Mouse (Mus musculus): ENCODE results near the gene Zfp85.
"Not testable (repeated sequence)": the region's sequence is repeated elsewhere in the genome, so short reads cannot be mapped to it uniquely, and the experiment has no call there.

The Zfp85 gene

GRCm38 (mm10) chr13:67754333-67755306, at the start of gene Zfp85:
Gene Zfp85 (minus strand): TSS chr13:67755228.
- DNase-seq (ENCODE audit: low spot score) = peak; percentile 84

- not testable (repeated sequence) for DNase-seq (ENCODE audit: low spot score)
These were observed 44.1 kb upstream of the Zfp85 start for GRCm38 (mm10) chr13:67799151-67799550.

GRCm38 (mm10) chr13:67798618-67799017, 43.6 kb upstream of the Zfp85 start:
- DNase-seq (ENCODE audit: low spot score) = no peak

GRCm38 (mm10) chr13:67791921-67792455, 37.0 kb upstream of the Zfp85 start:
- no peak for DNase-seq (ENCODE audit: low spot score)

GRCm38 (mm10) chr13:67779265-67780221, 24.5 kb upstream of the Zfp85 start, which contains the start of gene Zfp493:
Gene Zfp493 (plus strand): TSS chr13:67779693.
- DNase-seq (ENCODE audit: low spot score) = peak; percentile 91

- DNase-seq (ENCODE audit: low spot score) = no peak
These were observed 8.2 kb upstream of the Zfp85 start for GRCm38 (mm10) chr13:67763031-67763768.

GRCm38 (mm10) chr13:67759966-67760365, 4.9 kb upstream of the Zfp85 start:
- DNase-seq (ENCODE audit: low spot score) = no peak

- no peak for DNase-seq (ENCODE audit: low spot score)
These were observed 733 bp upstream of the Zfp85 start for GRCm38 (mm10) chr13:67755761-67756160.

GRCm38 (mm10) chr13:67743896-67744295, 11.1 kb downstream of the Zfp85 start:
- DNase-seq (ENCODE audit: low spot score) = no peak

GRCm38 (mm10) chr13:67742941-67743340, 12.1 kb downstream of the Zfp85 start:
- no peak for DNase-seq (ENCODE audit: low spot score)

GRCm38 (mm10) chr13:67734391-67734790, 20.6 kb downstream of the Zfp85 start:
- not testable (repeated sequence) for DNase-seq (ENCODE audit: low spot score)

GRCm38 (mm10) chr13:67729441-67729840, 25.6 kb downstream of the Zfp85 start:
- peak; percentile 49 for DNase-seq (ENCODE audit: low spot score)

GRCm38 (mm10) chr13:67728641-67729318, 26.2 kb downstream of the Zfp85 start, which contains the start of gene Zfp65:
Gene Zfp65 (minus strand): TSS chr13:67729173.
- peak; percentile 82 for DNase-seq (ENCODE audit: low spot score)

GRCm38 (mm10) chr13:67728106-67728505, 26.9 kb downstream of the Zfp85 start:
- no peak for DNase-seq (ENCODE audit: low spot score)

- DNase-seq (ENCODE audit: low spot score) = not testable (repeated sequence)
These were observed 29.7 kb downstream of the Zfp85 start for GRCm38 (mm10) chr13:67725331-67725730.

- peak; percentile 95 for DNase-seq (ENCODE audit: low spot score)
These were observed 31.1 kb downstream of the Zfp85 start for GRCm38 (mm10) chr13:67723848-67724479.
